8 mouse cellular contexts compared by ENCODE assay signal in genomic region chr7:90475793-90476312, GRCm38 (mm10). TPM values are rescaled to one million over a fixed set of nuclear protein-coding genes. Genes with fewer than 3 reads are reported as not detected.
A peak's percentile ranks its signal among the peaks of the same experiment; 100 is the strongest.
DNase-seq lines count a peak whose midpoint lies in the region; ATAC-seq and TF ChIP-seq lines count a peak whose summit lies in the region.

Gene Tmem126b, minus strand, starts transcription at chr7:90476001.

- H3K4me3 ChIP-seq in ES-E14 (ENCODE audit: insufficient read depth in 1 of 2, low read depth in 1 of 2, low read length in 2 of 2, poor library complexity in 1 of 2, severe bottlenecking in 1 of 2), result peak within 1 kb of the TSS; percentile 77 to 78
- peak within 1 kb of the TSS; percentile 65 for H3K4me3 ChIP-seq in forebrain, embryonic 15.5 days
- peak within 1 kb of the TSS; percentile 94 for H3K4me3 ChIP-seq in lung, adult 2 months (replicated peaks; ENCODE audit: extremely low read depth, low read depth, low read length)

- in situ Hi-C loops in ES-E14 (cut with MboI; ENCODE audit: low sequenced_read_pairs in 2 of 2, unreplicated experiment in 2 of 2), result loop anchor here in 1 of 2 experiments (25.0 kb wide), 1 partner anchor 961 kb away; no protein-coding TSS in a partner anchor

- under 1% methylated on average over 35 of the region's 36 CpGs for WGBS in forebrain, embryonic 15.5 days
- WGBS in lung, adult 2 months, result under 1% methylated on average over 36 of the region's 36 CpGs

- intact Hi-C loops in heart, postnatal 25 days (cut with DNase I), result loop anchor here (1.0 to 2.0 kb wide), 2 partner anchors 19 to 33 kb away; partner anchors contain the start of gene Tmem126a

- H3K27me3 ChIP-seq in forebrain, embryonic 15.5 days, result no peaks in the 10 kb centered on the region

- peaks cover 2 to 4% of the 10 kb centered on the region in 2 experiments; a peak in 1 of 4 replicates for H3K4me1 ChIP-seq in ES-E14 (ENCODE audit: control insufficient read depth in 2 of 2, insufficient read depth in 2 of 2, low read length in 2 of 2, poor library complexity in 1 of 2)
- H3K4me1 ChIP-seq in forebrain, embryonic 15.5 days, result peaks cover 16% of the 10 kb centered on the region
- H3K4me1 ChIP-seq in lung, adult 2 months (ENCODE audit: control insufficient read depth, insufficient read depth, low read length), result peaks cover 3% of the 10 kb centered on the region; the same call in 1 of the 2 replicates

- no peaks in the 10 kb centered on the region for H3K36me3 ChIP-seq in ES-E14 (ENCODE audit: control insufficient read depth, insufficient read depth, low read length, poor library complexity, severe bottlenecking)
- H3K36me3 ChIP-seq in forebrain, embryonic 15.5 days, result no peaks in the 10 kb centered on the region

- peak within 1 kb of the TSS; percentile 66 for H3K4me2 ChIP-seq in forebrain, embryonic 15.5 days (replicated peaks)

- peak; percentile 100 for ATAC-seq in forebrain, embryonic 15.5 days (replicated peaks)
- peak; percentile 99 for ATAC-seq in neutrophil, adult 5-6 weeks (ENCODE audit: extremely low read depth, insufficient number of reproducible peaks, low FRiP score, poor library complexity, severe bottlenecking)

- H3K27ac ChIP-seq in ES-E14 (ENCODE audit: insufficient read depth, low read depth, low read length, poor library complexity, severe bottlenecking), result no peak within 1 kb of the TSS
- H3K27ac ChIP-seq in forebrain, embryonic 15.5 days (replicated peaks), result peak within 1 kb of the TSS; percentile 81

- peak; percentile 94 for TF ChIP-seq POLR2A in lung, adult 2 months (IDR thresholded peaks at IDR 0.05; ENCODE audit: borderline replicate concordance, extremely low read depth, low read depth, low read length)

- peak within 1 kb of the TSS; percentile 79 for H3K9ac ChIP-seq in ES-E14 (ENCODE audit: insufficient read depth, low read depth, low read length, poor library complexity, severe bottlenecking)
- peak within 1 kb of the TSS; percentile 59 for H3K9ac ChIP-seq in forebrain, embryonic 15.5 days (replicated peaks)

- DNase-seq in ES-E14 (ENCODE audit: low read depth, low spot score), result peak; percentile 98
- DNase-seq in cerebellum, adult 11-12 months, result peak; percentile 100
- DNase-seq in heart, postnatal 25 days (ENCODE audit: low spot score), result peak; percentile 99
- peak; percentile 99 for DNase-seq in layer of hippocampus, adult 18-20 months (ENCODE audit: low spot score in 2 of 2)
- DNase-seq in lung, adult 2 months, result peak; percentile 100
- peak; percentile 99 for DNase-seq in thymus, adult 18-20 months

- TF ChIP-seq CTCF in lung, adult 2 months (IDR thresholded peaks at IDR 0.05; ENCODE audit: insufficient read depth, low read length), result no peak

- no peaks in the 10 kb centered on the region for H3K9me3 ChIP-seq in ES-E14 (ENCODE audit: control insufficient read depth, insufficient read depth, low read depth, low read length)
- no peaks in the 10 kb centered on the region for H3K9me3 ChIP-seq in forebrain, embryonic 15.5 days

TF ChIP-seq in ES-E14, 5 proteins besides CTCF, POLR2A, EP300 and RAD21:
- TF ChIP-seq HCFC1 (IDR thresholded peaks at IDR 0.05; ENCODE audit: borderline replicate concordance, insufficient read depth, low read length) (peak; percentile 71; the same call in 1 of the 2 replicates), ZC3H11A (IDR thresholded peaks at IDR 0.05; ENCODE audit: borderline replicate concordance, low read depth, low read length) (no peak), CHD2 (IDR thresholded peaks at IDR 0.05; ENCODE audit: low read depth, low read length) (no peak), ZNF384 (IDR thresholded peaks at IDR 0.05; ENCODE audit: low read depth, low read length) (no peak), MAFK (IDR thresholded peaks at IDR 0.05; ENCODE audit: insufficient read depth, low read depth, low read length) (no peak)

RNA-seq across cellular contexts. Expression of gene Tmem126b, which starts in this region (rescaled TPM):
- 12.8 and 15.3 TPM in 2 replicates for total RNA-seq in ES-E14 (2012; rRNA removed)
- polyA plus RNA-seq in forebrain, embryonic 15.5 days (2015; fragmentation: Nextera tagmentation; extraction: Ambion mirVana), result 33.1 and 34.9 TPM in 2 replicates
- 10 to 100 TPM; 24.1 to 27.0 TPM for total RNA-seq in heart, postnatal 25 days (2021)
- total RNA-seq in layer of hippocampus, adult 18-20 months (2021), result 10 to 100 TPM; 29.0 to 31.3 TPM
- polyA plus RNA-seq in lung, adult 2 months (2012; rRNA removed), result 5.2 and 6.1 TPM in 2 replicates
- 13.1 and 16.3 TPM in 2 replicates for total RNA-seq in neutrophil, adult 5-6 weeks (2017)
